Mouse (Mus musculus): Measurements from ENCODE around the gene Cnot6l.
A peak's percentile ranks its signal among the peaks of the same experiment; 100 is the strongest.

The Cnot6l gene

GRCm38 (mm10) chr5:96161578-96162398, 2.2 kb downstream of the Cnot6l start:
- peak; percentile 36 for DNase-seq (ENCODE audit: low spot score)

- no peak for DNase-seq (ENCODE audit: low spot score)
Measured at GRCm38 (mm10) chr5:96161263-96161577, 2.8 kb downstream of the Cnot6l start.

GRCm38 (mm10) chr5:96160467-96161262, 3.3 kb downstream of the Cnot6l start:
- DNase-seq (ENCODE audit: low spot score) = peak; percentile 35

- no peak for DNase-seq (ENCODE audit: low spot score)
Measured at GRCm38 (mm10) chr5:96142351-96142750, 21.6 kb downstream of the Cnot6l start.

DNA sequence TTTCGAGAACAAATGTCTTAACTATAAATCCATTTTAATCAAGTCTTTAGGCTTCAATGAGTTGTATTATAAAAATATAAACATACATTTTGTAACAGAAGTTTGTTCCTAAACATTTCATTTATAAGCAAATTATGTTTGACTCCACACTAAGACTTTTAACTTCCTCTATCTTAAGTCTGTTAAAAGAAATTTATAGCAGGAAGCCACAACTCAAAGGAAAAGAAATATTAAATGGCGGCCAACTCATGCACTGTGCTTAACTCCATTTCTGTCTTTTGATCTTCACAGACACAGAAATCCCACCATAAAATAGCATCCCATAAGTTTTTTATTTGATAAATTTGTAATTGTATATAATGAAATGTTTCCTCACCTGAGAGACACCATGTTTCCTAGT, 33.3 kb downstream of the Cnot6l start:
- DNase-seq (ENCODE audit: low spot score) = no peak

DNA sequence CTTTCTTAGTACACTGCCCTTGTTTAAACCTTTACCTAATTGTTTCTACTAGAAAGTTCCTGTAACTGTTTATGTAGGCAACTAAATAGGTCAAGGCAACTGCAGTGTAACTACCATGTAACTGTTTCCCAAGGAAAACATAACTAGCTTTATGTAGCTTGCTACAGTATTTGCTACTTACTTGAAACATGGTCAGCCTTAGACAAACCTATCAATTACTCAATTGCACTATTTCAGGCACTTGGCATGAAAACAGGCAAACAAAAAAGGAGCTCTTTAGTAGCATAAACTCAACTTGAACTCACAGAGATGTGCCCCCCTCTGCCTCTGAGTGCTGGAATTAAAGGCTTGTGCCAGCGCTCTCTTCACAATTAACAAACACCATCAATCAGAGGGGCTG, 37.1 kb downstream of the Cnot6l start:
- no peak for DNase-seq (ENCODE audit: low spot score)

GRCm38 (mm10) chr5:96114943-96115342, 49.0 kb downstream of the Cnot6l start:
- DNase-seq (ENCODE audit: low spot score) = no peak

GRCm38 (mm10) chr5:96104644-96105043, 59.3 kb downstream of the Cnot6l start:
- no peak for DNase-seq (ENCODE audit: low spot score)

GRCm38 (mm10) chr5:96091468-96091867, 72.5 kb downstream of the Cnot6l start:
- no peak for DNase-seq (ENCODE audit: low spot score)

DNA sequence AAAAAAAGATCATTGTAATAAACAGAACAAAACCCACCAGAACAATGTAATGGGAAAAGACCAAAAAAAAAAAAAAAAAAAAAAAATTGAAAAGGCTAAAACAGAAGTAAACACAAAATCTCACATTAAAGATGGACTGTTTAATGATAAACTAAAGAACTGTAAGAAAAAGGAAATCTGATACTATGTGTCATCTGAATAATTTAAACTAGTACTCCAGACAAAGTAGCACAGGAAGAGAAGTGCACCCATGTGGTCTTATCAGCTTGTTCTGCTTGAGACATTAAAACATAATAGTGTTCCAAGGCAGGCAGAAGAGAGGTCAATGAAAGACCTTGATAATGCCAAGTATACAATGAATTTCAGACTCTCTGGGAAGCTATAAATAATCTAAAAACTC, 78.6 kb downstream of the Cnot6l start:
- DNase-seq (ENCODE audit: low spot score) = no peak

DNA sequence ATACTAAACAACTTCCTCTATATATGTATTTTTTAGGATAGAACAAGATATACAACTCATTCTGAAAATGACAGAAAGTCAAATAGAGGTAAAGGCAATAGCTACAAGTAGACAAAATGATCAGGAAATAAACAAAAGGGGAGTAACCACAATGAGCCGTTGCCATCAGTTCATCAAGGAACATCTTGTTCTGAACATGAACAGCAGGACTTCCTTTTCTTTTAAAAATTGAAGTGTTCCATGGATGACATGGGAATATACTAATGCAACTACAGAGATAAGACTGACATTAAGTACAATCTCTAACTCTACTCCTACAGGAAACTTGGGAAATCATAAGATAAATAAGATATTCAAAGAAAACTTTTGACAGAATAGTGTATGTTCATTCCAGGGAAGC, 84.9 kb downstream of the Cnot6l start:
- no peak for DNase-seq (ENCODE audit: low spot score)

DNA sequence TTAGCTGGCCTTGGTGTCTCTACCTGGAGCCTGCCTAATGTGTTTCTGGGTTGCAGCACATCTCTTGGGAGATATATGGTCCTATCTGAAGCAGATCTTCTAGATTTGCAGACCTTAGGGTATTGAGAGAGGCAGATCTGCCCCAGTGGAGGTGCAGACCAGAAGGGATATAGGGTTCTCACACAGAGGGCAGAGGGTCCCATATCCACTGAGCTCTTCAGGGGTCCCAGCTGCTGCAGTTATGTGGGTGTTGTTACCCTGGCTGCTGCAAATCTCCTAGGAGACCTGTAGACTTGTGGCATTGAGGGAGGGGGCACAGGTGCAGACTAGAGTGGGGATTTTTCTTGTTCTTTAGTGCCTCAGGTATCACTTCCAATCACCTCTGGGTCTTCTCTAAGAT, 98.4 kb downstream of the Cnot6l start:
- DNase-seq (ENCODE audit: low spot score) = no peak

GRCm38 (mm10) chr5:96042492-96042891, 121.5 kb downstream of the Cnot6l start:
- DNase-seq (ENCODE audit: low spot score) = no peak

GRCm38 (mm10) chr5:96041507-96042104, 122.4 kb downstream of the Cnot6l start:
- DNase-seq (ENCODE audit: low spot score) = no peak

DNA sequence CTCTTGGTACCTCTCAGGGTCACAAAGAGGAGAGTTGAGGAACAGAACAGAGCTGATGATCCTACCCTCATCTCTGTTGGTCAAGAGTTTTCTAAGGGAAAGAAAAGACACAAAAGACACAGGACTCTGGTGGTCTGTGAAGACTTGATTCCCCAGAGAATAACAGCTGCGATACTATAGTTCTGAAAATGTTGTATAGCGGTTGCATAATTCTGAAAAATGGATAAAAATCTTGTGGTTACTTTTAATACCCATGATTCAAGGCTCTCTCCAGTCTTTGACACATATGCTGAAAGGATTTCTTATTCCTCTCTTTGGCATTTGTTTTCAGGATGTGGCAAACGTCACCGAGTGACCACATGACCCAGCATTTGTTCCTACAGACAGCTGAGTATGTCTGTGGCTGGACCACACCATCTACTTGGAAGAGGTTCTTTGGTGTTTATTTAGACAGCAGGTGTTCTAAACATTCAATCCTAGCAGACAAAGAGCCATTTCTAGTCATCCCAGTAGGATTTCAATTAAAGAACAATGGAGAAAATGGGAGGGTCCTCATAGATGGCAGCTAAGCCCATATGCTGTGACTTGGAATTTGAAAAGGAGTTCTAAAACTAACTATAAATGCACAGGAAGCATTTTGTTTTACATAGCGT, 124.7 kb downstream of the Cnot6l start:
- no peak for DNase-seq (ENCODE audit: low spot score)

DNA sequence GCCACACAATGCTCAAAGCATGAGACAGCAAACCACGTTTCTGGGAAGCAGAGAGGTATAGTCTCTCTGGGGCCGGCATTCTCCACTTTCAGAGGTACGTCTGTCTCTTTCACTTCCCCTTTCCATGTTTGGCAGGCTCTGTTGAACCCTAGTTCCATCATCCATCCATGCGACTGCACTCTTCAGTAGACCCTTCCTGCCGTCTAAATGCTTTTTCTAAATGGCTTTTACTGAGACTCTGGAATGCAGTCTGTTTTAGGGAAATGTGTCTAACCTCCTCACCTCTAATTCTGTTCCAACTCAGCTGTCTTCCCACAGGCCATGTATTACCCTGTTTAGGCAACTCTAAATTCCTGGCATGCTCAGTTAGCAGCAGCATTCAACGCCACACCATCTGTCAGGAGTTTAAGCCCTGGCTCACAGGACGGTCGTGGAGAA, 126.3 kb downstream of the Cnot6l start:
- no peak for DNase-seq (ENCODE audit: low spot score)

DNA sequence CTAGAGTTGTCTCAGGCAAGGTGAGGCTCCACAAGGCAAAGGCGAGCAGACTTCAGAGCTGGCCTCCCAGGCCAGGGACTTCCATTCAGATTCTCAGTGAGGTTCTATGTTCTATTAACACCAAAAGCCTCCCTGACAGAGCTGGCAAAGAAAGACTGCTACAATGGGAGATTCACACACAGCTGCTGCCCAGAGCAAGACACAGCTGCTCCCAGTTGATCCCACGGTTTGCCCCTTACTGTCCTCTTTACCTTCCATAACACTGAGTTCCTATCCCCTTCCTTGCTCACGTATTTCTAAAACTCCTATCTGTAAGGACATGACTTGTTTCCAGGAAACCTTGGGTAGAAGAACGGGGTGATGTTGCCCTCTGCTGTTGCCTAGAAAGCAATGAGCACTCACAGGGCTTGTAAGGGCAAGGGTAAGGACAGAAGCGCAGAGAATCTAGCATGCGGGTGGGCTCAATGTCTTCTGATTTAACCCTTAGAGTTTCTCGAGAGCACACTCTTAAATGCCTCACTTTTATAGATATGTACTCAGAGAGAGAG, 127.8 kb downstream of the Cnot6l start:
- no peak for DNase-seq (ENCODE audit: low spot score)

DNA sequence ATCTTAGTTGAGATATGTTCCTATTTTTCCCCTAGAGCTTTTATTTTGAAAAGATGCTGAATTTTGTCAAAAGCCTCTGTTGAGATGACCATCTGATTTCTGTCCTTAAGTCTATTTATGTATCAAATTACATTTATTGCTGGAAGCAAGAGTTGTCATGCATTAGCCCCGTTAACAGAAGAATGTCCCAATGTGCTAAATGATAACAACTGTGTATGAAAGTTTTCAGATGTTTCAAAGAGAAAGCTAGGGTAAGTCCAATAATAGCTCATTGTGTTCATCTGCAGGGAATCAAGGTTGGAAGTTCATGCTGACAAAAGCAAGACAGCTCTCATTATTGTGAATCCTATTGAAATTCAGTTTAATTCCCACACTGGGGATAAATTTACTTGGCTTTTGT, 129.9 kb downstream of the Cnot6l start:
- no peak for DNase-seq (ENCODE audit: low spot score)

DNA sequence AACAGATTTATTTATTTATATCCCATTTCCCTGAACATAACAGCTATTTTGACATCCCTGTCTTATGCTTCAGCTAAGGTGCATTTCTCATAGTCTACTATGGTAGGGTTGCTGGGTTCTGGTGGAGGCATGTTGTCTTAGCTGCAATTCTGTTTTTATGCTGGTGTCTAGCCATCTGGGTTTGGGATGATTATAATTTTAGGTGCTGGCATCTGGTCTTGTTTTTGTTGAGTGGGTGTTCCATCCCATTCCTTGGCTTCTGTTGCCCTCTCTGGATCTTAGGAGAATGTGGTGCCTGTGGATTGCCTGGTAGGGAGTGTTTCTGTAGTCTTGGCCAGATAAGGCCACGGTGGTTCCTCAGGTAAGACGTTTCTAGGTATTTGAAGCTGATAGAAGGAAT, 134.2 kb downstream of the Cnot6l start:
- no peak for DNase-seq (ENCODE audit: low spot score)

All from c-Kit-positive CD71-positive TER-119-positive erythroid progenitor cells, embryonic 14.5 days (primary cell).